ENCODE assay signal across 26 mouse cellular contexts in the genomic region with DNA sequence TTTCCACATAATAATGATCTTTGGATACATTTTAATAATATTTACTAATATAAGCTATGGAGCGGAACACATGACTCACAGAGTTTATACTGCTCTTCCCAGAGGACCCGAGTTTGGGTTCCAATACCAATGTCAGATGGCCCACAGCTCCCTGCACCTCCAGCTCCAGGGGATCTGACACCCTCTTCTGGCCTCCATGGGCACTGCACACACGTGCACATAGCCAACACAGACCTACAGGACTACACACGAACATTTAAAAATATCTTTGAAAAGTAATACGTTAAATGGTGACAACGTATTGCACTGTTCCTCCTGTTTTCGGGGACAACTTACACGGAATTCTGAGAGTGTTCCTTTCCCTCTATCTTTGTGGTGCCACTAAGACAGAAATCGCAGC.
DNase-seq lines count a peak whose midpoint lies in the region; ATAC-seq and TF ChIP-seq lines count a peak whose summit lies in the region.
"Had no signal": no experiment of that assay in that cellular context is flagged by ENCODE, and none has a peak within 500 bp of the region (broad histone marks: within the 10 kb centered on the region; RNA-seq: fewer than 3 reads in every experiment).

No protein-coding gene starts in this region.

- no peaks in the 10 kb centered on the region for H3K27me3 ChIP-seq in liver, adult 2 months (ENCODE audit: control insufficient read depth, insufficient read depth, low read length)
- no peaks in the 10 kb centered on the region for H3K27me3 ChIP-seq in neural tube, embryonic 15.5 days (replicated peaks)
- H3K27me3 ChIP-seq: hindbrain, embryonic 13.5 days; limb, embryonic 12.5 days; megakaryocyte, embryonic 14.5 days; neural tube, embryonic 12.5 days; Patski; stomach, embryonic 15.5 days had no signal

- no peaks in the 10 kb centered on the region for H3K36me3 ChIP-seq in liver, adult 2 months (ENCODE audit: control insufficient read depth, insufficient read depth, low read length)
- H3K36me3 ChIP-seq in neural tube, embryonic 15.5 days = no peaks in the 10 kb centered on the region
- H3K36me3 ChIP-seq: forebrain, embryonic 10.5 days; hindbrain, embryonic 13.5 days; limb, embryonic 12.5 days; neural tube, embryonic 12.5 days; stomach, embryonic 15.5 days had no signal

- 0 out of 2 replicates have a peak, but pooled peaks have one; percentile 23 for TF ChIP-seq CTCF in liver, adult 2 months (IDR thresholded peaks at IDR 0.05; ENCODE audit: low read depth, low read length)

- no peak for ATAC-seq in neural tube, embryonic 15.5 days (ENCODE audit: low FRiP score)
- ATAC-seq: activated CD4-positive, CD25-positive, alpha-beta regulatory T cell, adult 4 months; forebrain, postnatal 0 days; Patski had no signal

- no peaks in the 10 kb centered on the region for H3K9me3 ChIP-seq in neural tube, embryonic 15.5 days (replicated peaks)
- H3K9me3 ChIP-seq: forebrain, embryonic 10.5 days; hindbrain, embryonic 13.5 days; limb, embryonic 12.5 days; neural tube, embryonic 12.5 days; stomach, embryonic 15.5 days had no signal

- no peak overlapping the region for H3K27ac ChIP-seq in liver, adult 2 months (replicated peaks; ENCODE audit: insufficient read depth, low read depth, low read length)
- H3K27ac ChIP-seq in neural tube, embryonic 15.5 days (replicated peaks) = no peak overlapping the region
- H3K27ac ChIP-seq: forebrain, embryonic 10.5 days; heart, adult 2 months; hindbrain, embryonic 13.5 days; limb, embryonic 12.5 days; neural tube, embryonic 12.5 days; stomach, embryonic 15.5 days had no signal

- H3K79me2 ChIP-seq in liver, adult 2 months (ENCODE audit: control insufficient read depth, insufficient read depth, low read length) = no peaks in the 10 kb centered on the region

- H3K4me1 ChIP-seq in liver, adult 2 months (ENCODE audit: control insufficient read depth, insufficient read depth, low read length) = no peaks in the 10 kb centered on the region
- H3K4me1 ChIP-seq in neural tube, embryonic 15.5 days = no peaks in the 10 kb centered on the region
- H3K4me1 ChIP-seq: forebrain, embryonic 10.5 days; hindbrain, embryonic 13.5 days; limb, embryonic 12.5 days; megakaryocyte, embryonic 14.5 days; neural tube, embryonic 12.5 days; stomach, embryonic 15.5 days had no signal

- 90% methylated on average over 9 of the region's 9 CpGs for WGBS in liver, adult 2 months
- WGBS in neural tube, embryonic 15.5 days = 92% methylated on average over 9 of the region's 9 CpGs

- H3K9ac ChIP-seq in liver, adult 2 months (ENCODE audit: low read depth, low read length) = no peak overlapping the region
- no peak overlapping the region for H3K9ac ChIP-seq in neural tube, embryonic 15.5 days (replicated peaks)
- H3K9ac ChIP-seq: forebrain, postnatal 0 days; hindbrain, embryonic 13.5 days; limb, embryonic 12.5 days; neural tube, embryonic 12.5 days; stomach, embryonic 15.5 days had no signal

- TF ChIP-seq POLR2A in liver, adult 2 months (IDR thresholded peaks at IDR 0.05; ENCODE audit: extremely low read depth, insufficient read depth, low read length) = no peak

- no peak overlapping the region for H3K4me2 ChIP-seq in neural tube, embryonic 15.5 days
- H3K4me2 ChIP-seq: hindbrain, embryonic 13.5 days; limb, embryonic 12.5 days; neural tube, embryonic 12.5 days; stomach, embryonic 15.5 days had no signal

- H3K4me3 ChIP-seq in liver, adult 2 months (ENCODE audit: insufficient read depth, low read depth, low read length) = no peak overlapping the region
- no peak overlapping the region for H3K4me3 ChIP-seq in neural tube, embryonic 15.5 days (replicated peaks)
- H3K4me3 ChIP-seq: forebrain, embryonic 10.5 days; heart, adult 2 months; hindbrain, embryonic 13.5 days; limb, embryonic 12.5 days; megakaryocyte, embryonic 14.5 days; neural tube, embryonic 12.5 days; stomach, embryonic 15.5 days had no signal

- DNase-seq in liver, adult 2 months (ENCODE audit: extremely low read depth, low read depth, low spot score) = no peak
- DNase-seq in liver = no peak
- DNase-seq in thymus, postnatal 4 days = peak; percentile 25
- DNase-seq in thymus, postnatal 14 days = no peak
- peak; percentile 57 for DNase-seq in R1 (ENCODE audit: low read depth, low spot score)
- DNase-seq in heart, adult 9 months (ENCODE audit: low spot score in 2 of 2) = no peak
- DNase-seq: adrenal gland, postnatal 10 days; B cell, adult 2 months; cerebellum, adult 18-20 months; cerebellum, postnatal 14 days; forebrain, postnatal 0 days; gastrocnemius, postnatal 36 days; heart, adult 2 months; kidney, adult 2 months; kidney, postnatal 14 days; midbrain, embryonic 14.5 days; thymus, adult 18-20 months had no signal

Comparison
In these comparisons a context has a peak if more than half of its experiments do, and no peak if none do; other contexts are left out.
1. DNase-seq: peak in thymus, postnatal 4 days (single experiment) and R1 (single experiment); none in liver, adult 2 months (single experiment), liver (single experiment), thymus, postnatal 14 days (single experiment) and heart, adult 9 months (0 of 2).